Mouse (Mus musculus) lung, postnatal 14 days (tissue): ENCODE results near the gene G3bp1.

Experiments
- DNase-seq: peaks from one replicate; pipeline ENCODE4 v3.0.0; 2021

Gene G3bp1

DNA sequence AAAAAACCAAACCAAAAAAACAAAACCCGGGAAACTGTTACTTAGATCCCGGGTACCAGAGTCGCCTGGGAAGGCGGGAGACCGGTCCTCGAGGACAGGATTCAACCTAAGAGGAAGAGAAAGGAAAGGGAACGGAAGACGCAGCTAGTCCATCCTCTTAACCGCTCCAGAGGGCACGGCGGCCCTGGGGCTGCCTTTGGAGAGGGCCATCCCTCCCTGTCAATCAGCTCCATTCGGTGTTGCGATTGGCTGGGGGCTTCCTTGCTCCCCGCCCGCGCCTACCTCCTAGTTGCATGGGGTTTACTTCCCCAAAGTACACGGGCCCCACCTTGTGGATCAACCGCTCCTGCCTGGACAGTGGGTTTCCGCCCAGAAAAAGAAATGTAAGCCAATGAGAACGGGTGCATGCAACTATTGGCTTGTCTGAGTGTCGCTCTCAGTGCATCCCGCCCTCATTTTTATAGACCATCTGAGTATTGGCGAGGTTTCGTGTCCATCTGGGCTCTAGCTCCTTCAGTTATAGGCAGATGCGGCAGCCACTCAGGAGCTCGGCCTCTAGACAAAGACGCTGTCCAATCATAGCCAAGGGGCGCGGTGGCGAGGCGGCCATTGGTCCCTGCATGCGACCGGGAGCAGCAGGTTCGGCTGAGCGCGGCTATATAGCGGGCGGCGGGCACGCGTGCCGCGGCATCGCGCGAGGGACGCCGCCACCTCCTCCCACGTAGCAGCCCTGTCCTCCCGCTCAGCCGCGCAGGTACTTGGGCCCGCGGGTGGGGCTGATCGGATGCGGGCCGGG lies at the start of gene G3bp1:
TSS of gene G3bp1 (plus strand) at position 638 of the 796 bp plus-strand sequence.
- peak; percentile 99 for DNase-seq

DNA sequence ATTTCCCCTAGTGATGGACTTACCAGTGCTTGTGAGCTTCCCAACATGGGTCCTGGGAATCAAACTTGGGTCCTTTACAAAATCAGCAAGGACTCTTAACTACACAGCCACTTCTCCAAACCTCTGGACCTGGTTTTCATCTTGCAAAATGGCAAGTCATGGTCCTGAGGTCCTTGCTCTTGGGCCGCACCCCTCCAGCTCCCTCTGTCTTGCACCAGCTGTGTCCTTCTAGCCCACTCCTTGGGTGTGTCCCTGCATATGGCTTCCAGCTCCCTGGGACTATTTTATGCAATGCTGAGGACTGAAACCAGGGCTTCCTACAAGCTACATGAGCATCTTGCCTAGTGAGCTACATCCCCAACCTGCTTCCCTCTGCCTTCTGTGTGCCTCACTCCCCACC lies 46.5 kb upstream of the G3bp1 start, which contains the start of gene Sparc:
TSS of gene Sparc (minus strand) at position 206 of the 400 bp plus-strand sequence.
- DNase-seq: no peak

- no peak for DNase-seq
Measured at GRCm38 (mm10) chr11:55423756-55424155, 45.7 kb upstream of the G3bp1 start.

- no peak for DNase-seq
Measured at GRCm38 (mm10) chr11:55424746-55425360, 44.6 kb upstream of the G3bp1 start.

GRCm38 (mm10) chr11:55428186-55429012 lies 41.1 kb upstream of the G3bp1 start:
- peak; percentile 89 for DNase-seq

DNA sequence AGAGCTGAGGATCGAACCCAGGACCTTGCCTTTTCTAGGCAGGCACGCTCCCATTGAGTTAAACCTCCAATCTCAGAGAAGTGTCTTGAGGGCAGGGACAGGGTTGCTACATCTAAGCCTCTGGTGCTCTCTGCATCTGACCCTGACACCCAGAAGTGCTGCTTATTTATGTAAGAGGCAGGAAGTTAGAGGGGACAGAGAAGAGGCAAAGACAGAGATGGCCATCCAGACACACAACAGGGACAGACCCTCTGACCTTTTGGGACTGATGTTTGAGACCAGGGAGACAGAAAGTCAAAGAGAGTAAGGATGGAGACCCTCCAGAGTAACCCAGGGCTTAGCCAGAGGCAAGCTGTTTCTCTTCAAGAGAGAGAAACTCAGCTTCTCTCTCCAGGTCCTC lies 39.5 kb upstream of the G3bp1 start:
- DNase-seq: no peak

GRCm38 (mm10) chr11:55432981-55433380 lies 36.5 kb upstream of the G3bp1 start:
- DNase-seq: no peak

DNA sequence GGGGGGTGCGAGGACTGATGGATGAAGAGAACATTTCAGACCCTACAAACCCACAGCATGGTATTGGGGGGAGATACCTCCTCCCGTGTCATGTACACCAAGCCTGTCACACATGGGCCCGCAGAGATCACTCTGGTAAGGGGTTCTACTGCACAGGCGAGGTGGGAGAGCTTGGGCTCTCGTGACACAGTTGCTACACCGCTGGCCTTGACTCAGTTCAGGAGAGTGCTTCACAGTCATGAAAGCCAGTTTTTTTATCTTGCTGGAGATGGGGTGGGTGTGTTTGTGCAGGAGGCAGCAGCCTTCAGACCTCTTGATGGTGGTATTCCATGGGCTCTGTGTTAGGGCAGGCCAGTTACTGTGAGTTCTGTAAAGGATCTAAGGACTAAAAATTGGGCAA lies 33.4 kb upstream of the G3bp1 start:
- DNase-seq: no peak

DNA sequence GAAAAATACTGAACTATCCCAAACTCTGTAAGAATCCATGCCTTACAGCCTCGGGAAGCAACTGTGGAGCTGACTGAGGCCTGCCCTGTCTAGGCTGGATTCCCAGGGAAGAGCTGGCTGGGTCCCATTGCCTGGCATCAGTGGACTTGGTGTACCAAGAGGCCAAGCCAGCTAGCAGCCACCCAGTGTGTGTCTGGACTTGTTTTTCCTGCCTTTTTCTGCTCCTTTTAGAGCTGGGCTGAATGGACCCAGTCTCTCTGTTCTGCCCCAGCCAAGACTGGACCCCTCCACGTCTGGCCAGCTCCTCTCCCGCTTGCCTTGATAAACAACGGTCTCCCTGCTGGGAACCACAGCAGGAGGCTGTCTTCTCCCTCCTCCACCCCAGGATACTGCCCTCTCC lies 31.5 kb upstream of the G3bp1 start:
- DNase-seq: no peak

- no peak for DNase-seq
Measured at GRCm38 (mm10) chr11:55439718-55440117, 29.8 kb upstream of the G3bp1 start.

GRCm38 (mm10) chr11:55444772-55445171 lies 24.7 kb upstream of the G3bp1 start:
- peak; percentile 71 for DNase-seq

GRCm38 (mm10) chr11:55446579-55446978 lies 22.9 kb upstream of the G3bp1 start:
- DNase-seq: peak; percentile 87

DNA sequence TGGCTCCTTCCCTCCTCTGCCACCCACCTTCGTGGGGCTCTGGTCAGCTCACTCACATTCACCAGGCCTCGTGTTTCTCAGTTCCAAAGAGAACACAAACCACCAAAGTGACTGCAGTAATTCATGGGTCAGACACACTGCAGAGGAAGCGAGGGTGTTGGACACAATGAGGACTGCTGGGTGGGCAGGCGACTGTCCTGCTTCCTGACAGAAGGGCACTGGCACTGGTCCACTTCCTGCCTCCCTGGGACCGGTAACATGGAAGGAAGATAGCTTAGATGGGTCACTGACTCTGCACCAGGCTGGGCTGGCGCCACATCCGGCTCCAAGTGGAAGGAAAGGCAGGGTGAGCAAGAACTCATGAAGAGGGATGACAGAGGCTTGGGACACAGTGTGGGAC lies 20.0 kb upstream of the G3bp1 start:
- DNase-seq: peak; percentile 53

DNA sequence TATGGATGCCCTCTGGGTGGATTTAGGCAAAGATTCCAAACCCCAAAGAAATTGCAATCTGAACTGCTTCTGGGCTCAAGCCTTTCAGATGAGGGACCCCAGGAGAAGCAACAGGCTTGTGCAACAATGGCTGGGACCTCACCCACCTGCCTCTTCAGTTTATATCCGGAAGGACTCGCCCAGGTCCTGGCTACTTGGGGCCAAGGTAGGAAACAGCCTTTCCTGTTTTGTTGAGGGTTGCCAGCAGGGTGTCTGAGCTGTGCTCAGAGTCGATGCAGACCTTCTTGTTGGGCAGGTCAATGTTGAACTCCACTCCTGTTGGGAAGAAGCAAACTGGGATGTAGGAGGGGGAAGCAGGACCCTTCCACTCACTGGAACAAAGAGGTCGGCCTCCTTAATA lies 19.2 kb upstream of the G3bp1 start:
- no peak for DNase-seq

DNA sequence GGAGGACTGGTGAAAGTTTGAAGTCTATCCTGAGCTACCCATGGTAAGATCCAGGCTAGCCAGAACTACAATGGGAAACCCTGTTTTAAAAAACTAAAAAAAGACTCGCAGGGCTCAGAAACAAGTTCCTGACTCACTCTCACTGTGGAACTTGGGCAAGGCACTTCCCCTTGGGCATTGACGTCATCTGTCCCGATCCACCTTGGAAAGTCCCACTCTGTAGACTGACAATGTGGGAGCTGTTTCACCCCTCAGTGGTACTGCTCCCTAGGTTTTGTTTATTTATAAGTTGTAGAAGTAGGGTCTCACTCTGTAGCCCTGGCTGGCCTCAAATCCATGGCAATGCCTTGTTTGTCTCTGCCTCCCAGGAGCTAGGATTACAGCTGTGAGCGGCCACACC lies 15.8 kb upstream of the G3bp1 start:
- no peak for DNase-seq

- DNase-seq: no peak
Measured at GRCm38 (mm10) chr11:55455166-55455565, 14.3 kb upstream of the G3bp1 start.

- DNase-seq: no peak
Measured at GRCm38 (mm10) chr11:55458501-55458900, 11.0 kb upstream of the G3bp1 start.

- no peak for DNase-seq
Measured at GRCm38 (mm10) chr11:55459850-55460558, 9.5 kb upstream of the G3bp1 start.

DNA sequence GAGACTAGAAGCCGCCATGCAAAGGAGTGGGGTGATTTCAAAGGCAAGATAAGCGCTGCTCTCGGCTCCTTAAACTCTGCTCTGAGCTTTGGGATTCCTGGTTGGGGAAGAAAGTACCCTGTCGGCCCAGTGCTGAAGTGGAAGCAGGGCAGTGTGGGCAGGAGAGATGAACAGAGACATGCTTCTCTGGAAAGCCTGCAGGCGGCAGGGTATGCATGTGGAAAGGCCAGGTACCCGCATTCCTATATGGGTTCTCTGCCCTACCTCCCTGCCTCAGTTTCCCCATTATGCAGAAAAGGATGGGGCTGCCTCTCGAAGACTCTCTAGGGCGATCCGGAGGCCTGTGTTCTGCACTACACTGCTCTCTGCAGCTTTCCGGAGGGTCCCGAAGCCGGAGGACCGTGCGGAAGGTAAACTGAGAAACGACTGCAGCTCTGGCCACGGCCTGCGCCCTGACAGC lies 8.9 kb upstream of the G3bp1 start:
- DNase-seq: peak; percentile 28

DNA sequence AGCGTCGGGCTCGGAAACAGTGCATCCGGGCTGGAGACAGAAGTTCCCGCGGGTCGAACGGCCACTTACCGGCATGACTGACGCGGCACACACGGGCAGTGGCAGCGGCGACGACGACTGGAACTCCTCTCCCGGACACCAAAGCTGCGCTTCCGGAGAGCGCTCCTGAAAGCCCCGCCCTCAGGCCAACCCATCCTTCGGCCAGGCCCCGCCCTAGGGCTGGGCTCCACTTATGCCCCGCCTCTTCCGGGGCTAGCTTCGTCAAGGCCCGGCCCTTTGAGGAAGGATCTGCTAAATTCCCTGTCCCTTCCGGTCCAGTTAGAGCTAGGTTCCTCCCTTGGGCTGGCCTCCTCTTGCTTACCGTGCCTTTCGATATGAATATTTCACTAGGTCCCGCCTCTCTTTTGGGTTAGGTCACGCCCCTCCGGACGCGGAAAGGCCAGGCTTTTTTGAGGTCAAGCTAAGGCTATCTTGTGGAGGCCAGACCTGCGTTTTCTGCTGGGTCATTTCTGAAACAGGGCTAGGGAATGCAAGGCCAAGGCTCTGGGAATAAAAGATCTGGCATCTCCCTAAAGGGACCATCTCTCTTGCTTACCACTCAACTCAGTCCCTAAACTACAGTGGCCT lies 8.4 kb upstream of the G3bp1 start, which contains the start of gene Atox1:
TSS of gene Atox1 (minus strand) at position 221 of the 627 bp plus-strand sequence.
- peak; percentile 94 for DNase-seq

DNA sequence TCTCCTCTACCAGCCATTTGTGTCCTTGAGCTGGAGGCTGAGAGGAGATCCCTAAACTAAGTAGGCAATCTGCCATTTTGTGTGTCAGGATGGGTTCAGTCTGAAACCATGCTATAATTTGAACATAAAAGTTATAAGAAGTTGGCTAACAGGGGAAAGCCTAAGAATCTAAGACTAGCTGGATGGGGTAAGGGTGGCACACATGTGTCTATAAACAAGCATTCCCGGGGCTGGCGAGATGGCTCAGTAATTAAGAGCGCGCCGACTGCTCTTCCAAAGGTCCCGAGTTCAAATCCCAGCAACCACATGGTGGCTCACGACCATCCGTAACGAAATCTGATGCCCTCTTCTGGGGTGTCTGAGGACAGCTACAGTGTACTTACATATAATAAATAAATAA lies 7.3 kb upstream of the G3bp1 start:
- DNase-seq: no peak

- DNase-seq: no peak
Measured at GRCm38 (mm10) chr11:55464707-55465106, 4.8 kb upstream of the G3bp1 start.
